Mouse (Mus musculus) monocyte, adult 2 months (primary cell): ENCODE measurements around the gene Vtcn1.
"Not testable (repeated sequence)": the region's sequence is repeated elsewhere in the genome, so short reads cannot be mapped to it uniquely, and the experiment has no call there.

ENCODE experiments used
- DNase-seq, 2 experiments: peaks; one replicate each; pipeline ENCODE4 v3.0.0; 2022; ENCODE audit warnings: low spot score in 2 of 2, low read depth in 1 of 2

The Vtcn1 gene

DNA sequence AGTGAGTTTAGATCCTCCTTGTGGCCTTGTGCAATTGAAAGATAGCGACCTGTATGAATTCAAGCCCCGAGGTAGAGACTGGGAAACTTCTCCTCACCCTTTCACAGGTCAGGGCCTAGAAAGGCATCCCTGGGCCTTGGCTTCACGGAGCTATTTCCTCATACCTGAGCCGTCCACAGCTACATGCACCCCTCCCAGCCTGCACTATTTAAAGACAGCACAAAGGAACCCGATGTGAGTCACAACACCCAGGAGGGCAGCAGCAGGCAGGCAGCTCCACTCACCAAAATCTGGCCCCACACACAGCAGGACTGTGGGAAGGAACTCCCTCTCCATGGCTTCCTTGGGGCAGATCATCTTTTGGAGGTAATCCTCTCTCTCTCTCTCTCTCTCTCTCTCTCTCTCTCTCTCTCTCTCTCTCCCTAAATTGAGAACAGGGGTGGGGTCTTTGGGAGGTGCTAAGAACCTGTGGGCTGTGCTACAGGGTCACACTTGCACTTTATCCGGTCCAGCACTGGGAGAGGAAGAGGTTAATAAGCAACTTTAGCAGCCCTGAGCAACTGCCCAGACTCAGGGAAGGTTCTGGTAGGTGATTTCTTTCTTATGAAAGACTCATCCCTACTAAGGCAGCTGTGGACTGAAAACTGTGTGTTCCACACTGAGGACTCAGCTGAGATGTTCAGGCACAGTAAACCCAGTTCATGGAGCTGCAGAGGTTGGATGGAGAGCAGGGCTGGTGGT is at the start of gene Vtcn1:
Gene Vtcn1, plus strand, starts transcription at position 235 of the 741 bp plus-strand sequence.
- DNase-seq: no peak

DNA sequence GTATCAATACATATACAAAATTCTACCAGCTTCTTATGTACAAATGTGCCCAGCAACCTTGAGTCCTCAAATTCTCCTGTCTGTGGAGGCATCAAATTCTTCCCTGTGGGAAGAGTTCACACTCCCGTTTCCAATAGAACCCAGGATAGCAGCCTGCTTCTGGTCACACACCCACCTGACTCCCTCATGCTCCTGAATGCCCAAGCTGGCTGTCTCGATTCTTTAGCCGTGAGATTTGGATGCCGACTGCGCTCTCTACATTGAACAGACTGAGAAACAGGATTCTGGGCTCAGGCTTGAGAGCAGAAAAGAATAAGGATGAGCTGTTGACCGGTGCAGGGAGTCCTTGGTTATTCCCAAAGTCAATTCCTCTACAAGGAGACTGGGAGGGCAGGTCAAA is 48.3 kb upstream of the Vtcn1 start:
- no peak for DNase-seq

DNA sequence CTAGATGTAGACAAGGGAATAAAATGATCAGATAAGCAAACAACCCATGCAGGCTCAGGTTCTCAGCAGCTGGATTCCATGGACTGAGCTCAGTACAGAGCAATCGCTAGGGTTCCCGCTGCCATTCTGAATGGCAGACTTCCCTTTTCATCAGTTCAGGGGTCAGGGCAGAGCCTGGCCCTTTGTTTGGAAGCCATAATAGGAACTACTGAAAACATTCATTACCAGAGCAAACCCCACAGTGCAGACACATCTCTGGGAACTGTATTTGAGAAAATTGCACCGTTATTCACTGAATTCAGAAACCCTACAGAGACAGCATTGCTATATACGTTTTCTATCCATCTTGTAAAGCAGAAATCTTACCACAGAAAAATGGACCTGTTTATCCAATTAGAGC is 47.7 kb upstream of the Vtcn1 start:
- DNase-seq: no peak

DNA sequence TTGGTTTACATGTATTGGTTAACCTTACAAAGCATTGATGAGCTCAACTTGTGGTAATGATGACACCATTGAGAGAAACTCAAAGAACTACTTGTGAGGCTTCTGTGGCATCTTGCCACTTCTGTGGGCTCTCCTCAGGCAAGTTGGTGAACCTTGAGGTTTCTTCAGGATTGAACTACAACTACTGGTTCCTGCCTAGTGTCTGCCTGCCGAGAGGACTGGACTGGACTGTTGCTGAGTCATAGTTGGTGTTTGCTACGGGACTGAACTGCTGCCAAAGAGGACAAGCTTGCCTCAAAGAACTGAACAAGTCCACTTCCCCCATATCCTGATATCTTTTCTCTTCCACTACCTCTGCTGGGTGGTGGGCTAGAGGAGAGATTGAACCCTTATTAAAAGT is 39.2 kb upstream of the Vtcn1 start:
- no peak for DNase-seq

DNA sequence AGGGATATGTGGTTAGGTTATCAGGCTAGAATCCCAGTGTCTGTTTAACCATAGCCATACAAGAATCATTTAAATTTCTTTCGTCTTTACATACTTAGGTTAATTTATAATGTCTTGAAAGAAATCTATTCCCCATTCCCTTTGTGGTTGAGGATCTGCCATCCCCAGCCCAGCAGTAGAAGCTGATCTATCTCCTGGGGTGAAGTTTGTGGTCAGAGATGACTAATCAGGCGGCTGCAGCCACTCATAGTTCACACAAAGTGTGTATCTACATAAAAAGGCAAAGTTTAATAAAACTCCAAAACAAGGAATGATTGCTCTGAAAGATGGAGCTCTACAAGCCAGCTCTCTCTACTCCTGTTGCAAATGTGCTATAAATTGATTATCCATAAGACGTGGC is 33.6 kb upstream of the Vtcn1 start:
- no peak for DNase-seq

DNA sequence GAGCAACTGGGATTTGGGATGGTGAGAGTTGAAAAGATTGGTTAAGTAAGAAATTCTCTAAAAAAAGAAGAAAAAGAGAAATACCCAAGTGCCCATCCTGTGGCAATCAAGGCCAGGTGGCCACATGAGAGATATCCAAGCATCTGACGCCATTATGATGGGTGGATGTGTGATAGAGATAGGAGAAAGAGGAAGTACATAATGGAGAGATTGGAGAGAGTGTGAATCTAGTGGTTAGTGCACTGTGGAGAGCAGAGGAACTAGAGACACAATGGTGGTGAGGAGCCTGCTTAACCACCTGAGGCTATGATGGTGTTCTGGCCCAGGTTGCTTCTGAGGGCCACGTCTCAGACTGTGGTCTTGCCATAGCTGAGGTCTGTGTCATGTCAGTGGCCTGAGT is 31.9 kb upstream of the Vtcn1 start:
- DNase-seq: no peak

DNA sequence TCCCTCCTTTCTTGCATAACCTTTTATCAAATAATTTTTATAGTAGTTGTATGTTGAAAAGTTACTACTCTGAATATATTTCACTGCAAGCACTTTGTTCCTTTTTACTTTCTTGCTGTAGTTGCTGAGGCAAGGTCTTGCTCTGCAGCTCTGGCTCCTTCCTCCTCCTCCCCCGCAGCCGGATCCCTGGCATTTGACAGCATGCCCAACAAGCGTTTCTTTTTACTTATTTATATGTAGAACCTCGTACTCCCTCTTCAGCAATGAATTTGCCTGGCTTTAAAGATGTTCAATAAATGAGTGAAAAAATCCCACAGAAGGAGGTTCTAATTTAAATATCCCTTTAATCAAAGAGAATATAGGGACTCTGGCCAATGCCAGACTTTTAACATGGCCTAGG is 28.7 kb upstream of the Vtcn1 start:
- DNase-seq: no peak

DNA sequence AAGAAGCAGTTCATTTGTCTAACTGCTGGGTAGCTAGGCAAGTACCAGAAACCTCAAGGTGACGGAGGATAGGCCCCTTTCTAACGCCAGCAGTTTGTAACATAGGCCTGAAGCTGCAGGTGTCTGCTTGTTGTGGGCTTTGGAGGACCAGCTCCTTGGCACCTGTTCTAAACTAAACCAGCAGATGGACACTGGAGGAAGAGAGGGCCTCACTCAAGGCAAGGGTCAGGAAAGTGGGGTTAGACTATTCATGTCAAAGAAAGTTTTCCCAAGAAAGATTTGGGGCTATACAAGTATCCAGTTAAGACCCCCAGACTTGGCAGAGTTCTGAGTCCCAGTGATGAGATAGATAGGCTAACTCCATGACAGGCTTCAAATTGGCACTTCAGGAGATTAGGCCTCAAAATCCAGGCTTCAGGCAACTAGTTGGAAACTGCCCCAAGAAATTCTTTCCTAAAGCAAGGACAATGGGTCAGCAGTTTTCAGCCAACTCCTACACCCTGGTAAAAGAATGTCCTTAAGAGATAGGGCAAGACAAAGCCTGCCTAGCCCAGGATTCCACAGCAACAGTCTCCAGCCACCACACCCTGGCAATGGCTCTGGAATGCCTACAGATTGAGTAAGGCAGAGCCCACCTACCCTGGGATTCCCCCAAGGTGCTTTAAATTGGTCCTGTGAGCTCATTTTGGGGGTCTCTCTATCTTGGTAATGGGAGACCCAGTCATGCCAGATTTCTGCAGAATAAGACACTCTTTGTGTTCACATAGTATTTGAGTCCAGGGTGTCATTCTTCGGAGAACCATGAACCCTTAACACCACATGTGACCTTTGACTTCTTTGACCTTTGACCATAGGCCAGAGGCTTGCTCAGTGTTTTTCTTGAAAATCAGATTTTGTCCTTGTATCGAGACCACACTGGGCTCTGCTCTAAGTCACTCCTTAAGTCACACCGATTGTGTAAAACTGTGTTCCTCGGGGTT is 27.8 kb upstream of the Vtcn1 start:
- no peak for DNase-seq

DNA sequence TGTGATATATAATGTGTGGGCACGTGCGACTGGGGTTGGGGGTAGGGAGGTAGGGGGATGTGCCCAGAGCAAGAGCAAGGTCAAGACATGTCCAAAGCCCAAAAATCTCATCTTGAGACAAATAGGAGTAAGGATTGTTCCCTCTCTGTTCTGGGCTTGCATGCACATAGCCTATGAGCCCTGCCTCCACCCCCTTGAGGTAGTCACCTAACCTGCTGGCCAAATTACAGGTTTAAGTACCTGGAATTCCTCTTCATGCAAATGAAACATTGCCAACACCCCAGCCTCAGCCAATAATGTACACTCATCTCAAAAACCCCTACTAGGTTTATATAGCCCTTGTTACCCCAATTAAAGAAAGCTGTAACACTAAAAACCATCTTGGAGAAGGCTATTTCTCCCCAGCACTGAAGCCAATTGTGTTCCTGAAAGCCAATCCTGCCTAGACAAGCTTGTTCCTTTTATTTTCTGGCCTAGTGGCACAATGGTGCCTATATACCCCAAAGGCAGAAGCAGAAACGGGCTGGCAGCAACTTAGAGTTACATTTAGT is 26.3 kb upstream of the Vtcn1 start:
- no peak for DNase-seq

DNA sequence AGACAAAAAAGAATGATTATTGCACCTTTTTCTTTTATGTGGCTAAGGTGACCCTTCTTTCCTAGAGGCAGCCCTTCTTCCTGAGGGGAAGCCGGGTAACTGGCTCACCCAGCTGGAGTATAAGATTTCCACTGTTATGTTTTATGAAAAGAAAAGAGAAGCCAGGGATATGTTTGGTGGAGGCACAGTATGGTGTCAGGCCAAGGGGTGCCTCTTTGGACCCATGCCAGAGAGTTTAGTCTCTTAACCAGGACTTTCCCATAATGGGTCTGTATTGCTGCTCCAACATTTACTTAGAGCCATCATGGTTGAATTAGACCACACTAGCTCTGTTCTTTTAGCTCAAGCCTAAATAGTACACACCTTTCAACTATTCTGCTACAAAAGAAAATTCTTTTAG is 20.3 kb upstream of the Vtcn1 start:
- DNase-seq: no peak

DNA sequence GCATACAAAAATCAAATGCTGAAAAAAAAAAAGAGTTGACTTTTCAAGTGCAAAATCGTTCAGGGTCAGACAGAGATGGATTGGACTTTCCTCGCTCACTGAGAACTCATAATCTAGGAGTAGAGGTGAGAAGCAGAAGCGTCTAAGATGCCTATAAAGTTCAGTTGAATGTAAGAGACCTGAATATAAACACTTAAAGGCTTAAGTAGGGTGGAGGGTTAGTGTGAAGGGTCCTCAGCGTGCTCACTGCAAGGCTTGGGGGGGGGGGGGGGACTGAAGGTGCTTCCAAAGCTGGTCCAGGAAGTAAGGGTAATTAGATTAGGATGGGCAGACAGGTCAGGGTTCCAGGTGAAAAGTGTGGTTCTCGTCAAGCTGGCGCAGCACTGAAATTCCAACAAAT is 19.3 kb upstream of the Vtcn1 start:
- DNase-seq: no peak

DNA sequence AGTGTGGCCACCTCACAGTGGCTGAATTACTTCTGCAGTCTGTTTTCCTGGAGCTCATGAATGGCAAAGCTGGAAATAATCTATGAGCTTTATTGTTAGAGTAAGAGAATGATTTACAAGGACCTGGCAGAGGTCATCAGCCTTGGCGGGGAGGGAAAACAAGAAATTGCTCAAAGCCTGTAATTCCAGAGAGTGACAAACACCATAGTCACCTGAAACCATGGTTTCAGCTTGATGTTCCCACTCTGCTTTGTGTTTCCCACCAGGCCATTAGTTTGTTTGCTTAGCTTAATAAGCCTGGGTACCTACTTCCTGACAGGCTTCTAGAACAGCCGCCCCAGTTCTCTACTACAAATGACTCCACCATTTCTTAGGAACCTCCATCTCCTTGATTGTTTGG is 14.8 kb upstream of the Vtcn1 start:
- no peak for DNase-seq

DNA sequence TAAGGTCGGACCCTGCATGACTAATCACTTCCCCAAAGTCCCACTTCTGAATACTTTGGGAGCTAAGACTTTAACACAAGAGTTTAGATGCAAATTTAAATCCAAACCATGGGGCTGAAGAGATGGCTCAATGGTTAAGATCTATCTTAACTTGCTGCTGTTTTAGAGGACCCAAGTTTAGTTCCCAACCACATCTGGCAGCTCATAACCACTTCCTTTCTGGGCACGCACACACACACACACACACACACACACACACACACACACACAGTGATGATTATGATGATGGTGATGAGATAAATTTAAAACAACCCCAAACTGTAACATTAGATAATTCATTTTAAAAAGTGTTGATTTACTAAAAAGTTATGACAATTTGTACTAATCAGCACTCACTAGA is 13.4 kb upstream of the Vtcn1 start:
- no peak for DNase-seq

DNA sequence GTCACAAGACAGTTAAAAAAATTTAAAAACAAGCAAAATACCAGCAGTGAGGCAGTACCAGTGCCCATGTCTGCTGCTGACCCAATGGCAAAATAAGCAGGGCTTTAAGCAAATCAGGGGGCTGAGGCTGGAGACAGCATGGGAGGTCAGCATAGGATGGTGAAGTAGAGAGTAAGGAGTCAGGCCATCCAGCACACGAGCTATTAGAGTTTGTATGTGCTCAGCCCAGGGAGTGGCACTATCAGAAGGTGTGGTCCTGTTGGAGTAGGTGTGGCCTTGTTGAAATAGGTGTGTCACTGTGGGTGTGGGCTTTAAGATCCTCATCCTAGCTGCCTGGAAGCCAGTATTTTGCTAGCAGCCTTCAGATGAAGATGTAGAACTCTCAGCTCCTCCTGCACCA is 9.8 kb upstream of the Vtcn1 start:
- not testable (repeated sequence) for DNase-seq

DNA sequence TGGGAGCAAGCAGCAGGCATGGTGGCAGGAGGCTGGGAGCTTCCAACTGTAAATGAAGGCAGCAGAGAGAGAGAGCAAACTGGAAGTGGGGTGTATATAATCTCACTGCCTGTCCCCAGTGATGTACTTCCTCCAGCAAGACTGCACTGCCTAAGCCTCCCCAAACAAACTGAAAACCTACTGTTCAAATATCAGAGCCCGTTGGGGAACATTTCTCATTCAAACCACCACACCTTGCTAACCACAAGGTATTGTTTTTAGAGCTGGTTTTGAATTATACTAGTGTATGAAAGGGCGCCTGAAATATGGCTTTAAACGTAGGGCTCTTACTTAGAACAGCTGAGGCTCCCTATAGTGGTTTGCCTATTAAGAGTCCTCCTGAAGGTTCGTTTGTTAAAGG is 6.5 kb upstream of the Vtcn1 start:
- no peak for DNase-seq

DNA sequence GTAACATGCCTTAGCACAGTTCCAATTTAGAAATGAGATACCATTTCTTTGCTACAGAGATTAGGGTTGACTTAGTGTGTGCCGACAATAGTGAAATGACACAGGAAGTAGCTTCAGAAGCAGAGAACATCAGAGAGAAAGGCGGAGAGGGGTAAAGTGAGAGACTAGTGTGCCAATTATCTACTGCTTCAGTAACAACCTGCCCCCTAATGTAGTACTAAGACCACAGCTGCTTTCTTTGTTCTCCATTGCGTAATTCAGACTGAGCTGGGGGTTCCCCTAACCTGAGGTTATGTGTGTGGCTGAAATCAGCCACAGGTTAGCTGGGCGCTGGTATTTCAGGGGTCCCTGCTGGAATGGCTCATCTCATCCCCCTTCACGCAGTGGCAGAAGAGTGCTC is 5.7 kb upstream of the Vtcn1 start:
- DNase-seq: no peak

DNA sequence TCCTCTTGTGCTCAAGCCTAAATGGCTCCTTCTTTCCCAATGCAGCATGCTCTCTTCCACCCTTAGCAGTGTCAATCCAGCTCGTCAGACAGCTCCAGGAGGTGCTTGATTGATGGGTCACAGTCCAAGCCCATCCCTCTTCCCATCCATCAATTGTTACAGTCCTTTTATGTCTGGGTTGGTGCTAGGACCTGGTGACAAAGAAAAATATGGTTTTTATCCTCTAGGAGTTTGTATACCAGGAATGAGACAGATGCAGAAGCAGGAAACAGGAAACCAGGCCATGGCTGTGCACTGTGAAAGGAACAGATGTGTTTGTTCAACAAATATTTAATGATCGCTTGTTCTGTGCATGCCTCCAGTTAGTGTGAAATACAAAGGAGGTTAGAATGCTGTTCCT is 4.4 kb upstream of the Vtcn1 start:
- DNase-seq: no peak

DNA sequence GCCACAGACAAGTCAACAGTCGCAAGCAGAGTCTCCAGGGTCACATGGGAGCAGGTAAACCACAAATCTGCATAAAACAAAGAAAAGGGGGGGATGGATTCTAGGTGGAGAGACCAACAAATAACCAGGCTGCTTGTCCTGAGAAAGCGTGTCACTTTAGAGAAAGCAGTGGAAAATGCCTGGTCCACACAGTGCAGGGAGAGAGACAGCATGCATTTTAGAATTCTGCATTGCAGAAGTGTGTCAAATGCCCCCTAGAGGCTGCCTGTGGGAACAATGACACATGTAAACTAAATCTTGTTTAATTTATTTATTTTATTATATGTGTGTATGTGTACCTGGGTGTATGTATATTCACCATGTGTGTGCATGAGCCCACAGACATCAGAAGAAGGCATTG is 4.0 kb upstream of the Vtcn1 start:
- DNase-seq: no peak

DNA sequence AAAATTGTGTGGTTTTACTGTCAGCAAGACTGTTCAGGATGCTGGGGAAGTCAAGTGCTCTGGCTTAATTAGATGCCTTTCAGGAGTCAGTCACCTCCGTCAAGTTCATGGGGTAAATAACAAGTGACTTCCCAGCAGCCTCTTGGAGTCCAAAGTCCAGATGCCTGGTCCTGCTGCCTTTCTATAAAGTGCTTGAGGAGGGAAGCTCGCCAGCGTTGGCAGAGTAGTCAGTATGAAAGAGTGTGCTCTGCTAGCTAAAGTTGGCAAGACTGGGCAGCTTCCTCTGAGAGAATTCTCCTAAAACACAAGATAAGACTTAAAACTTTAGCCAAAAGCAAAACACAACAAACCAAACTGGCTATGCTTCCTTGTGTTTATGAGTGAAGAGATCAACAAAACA is 18.5 kb downstream of the Vtcn1 start:
- no peak for DNase-seq

DNA sequence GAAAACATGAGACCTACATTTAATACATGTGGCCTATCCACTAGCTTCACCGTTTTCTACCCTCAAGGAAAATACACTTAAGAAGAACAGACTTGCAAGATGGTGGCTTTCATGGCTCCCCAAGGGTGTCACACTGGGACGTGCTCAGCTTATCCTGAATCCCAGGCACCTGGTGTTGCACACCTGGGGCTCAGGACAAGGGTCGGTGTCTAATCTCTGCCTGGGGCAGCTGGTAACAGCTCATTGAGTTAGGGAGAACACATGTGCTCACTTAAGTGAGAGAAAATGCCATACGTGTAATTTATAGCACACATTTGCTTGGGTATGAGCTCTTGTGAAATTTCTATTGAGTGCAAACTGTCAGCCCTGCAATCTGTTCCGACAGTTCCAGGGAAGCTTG is 19.1 kb downstream of the Vtcn1 start:
- no peak for DNase-seq

DNA sequence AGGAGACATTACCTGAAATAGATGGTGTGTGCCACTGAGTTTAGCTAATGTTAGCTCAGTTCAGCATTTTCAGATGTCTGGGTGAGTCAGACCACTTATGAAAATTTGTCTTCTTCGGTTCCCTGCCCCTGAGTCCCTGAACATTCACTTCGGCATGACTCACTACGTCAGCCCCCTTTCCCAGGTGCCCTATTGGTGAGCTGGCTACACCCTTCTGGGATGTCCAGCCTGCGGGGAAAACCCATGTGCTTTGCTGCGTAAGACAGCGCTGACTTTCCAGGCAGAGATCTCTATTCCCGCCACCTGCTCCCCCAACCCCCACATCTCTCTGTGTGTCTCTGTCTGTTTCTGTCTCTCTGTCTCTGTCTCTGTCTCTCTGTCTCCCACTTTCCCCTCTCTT is 23.1 kb downstream of the Vtcn1 start:
- DNase-seq: no peak

DNA sequence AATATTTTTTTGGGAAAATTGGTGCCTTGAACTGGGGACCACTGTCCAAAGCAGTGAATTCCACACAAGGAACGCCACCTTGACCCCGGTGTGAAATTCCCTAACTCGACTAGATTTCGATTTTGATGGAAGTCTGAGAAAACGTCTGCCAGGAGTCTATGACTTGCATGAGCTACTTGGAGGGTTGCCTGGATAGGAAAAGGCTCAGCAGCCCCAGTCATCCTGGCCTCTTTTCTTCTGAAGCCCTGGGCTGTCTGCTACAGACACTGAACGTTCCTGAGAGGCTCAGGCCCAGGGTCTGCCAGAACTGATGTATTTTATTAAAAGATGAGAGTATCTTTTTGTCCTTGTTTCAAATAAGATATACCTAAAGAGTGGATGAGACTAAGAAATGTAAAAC is 25.2 kb downstream of the Vtcn1 start:
- DNase-seq: no peak
